Mouse (Mus musculus): Measurements from ENCODE around the gene Elmod2.

- TF ChIP-seq EP300 (IDR thresholded peaks at IDR 0.05; ENCODE audit: low read depth) = no peak
- TF ChIP-seq CTCF (IDR thresholded peaks at IDR 0.05; ENCODE audit: low read depth) = no peak
Measured at GRCm38 (mm10) chr8:83323056-83323455, 9.2 kb downstream of the Elmod2 start.

Data from heart, postnatal 0 days (tissue).